Mouse (Mus musculus): ENCODE data around the gene Nmnat3. TPM values are rescaled to one million over a fixed set of nuclear protein-coding genes. Genes with fewer than 3 reads are reported as not detected.

Nmnat3 gene
- polyA plus RNA-seq, 1 experiment from 2014 or later: 1.3 TPM

DNA sequence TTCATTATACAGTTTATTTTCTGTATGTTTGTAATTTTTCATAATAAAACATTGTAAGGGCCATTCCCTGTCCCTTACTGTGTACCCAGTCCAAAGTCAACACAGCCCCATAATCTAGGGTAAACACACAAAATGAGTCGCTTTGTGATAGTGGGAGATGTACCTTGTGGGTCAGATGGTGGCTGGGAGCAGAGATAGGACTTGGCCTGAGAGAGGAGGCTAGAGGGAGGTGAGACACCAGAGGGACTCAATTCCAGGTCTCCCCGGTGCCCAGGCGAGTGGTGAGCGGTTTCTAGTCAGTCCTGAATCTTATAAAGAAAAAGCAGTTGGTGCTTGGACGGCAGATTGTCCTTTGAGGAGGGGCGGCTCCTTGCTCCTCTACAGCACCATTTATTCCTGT, 26.4 kb downstream of the Nmnat3 start:
- WGBS: 82% methylated on average over 6 of the region's 6 CpGs
- no peak overlapping the region for H3K4me3 ChIP-seq (replicated peaks)

DNA sequence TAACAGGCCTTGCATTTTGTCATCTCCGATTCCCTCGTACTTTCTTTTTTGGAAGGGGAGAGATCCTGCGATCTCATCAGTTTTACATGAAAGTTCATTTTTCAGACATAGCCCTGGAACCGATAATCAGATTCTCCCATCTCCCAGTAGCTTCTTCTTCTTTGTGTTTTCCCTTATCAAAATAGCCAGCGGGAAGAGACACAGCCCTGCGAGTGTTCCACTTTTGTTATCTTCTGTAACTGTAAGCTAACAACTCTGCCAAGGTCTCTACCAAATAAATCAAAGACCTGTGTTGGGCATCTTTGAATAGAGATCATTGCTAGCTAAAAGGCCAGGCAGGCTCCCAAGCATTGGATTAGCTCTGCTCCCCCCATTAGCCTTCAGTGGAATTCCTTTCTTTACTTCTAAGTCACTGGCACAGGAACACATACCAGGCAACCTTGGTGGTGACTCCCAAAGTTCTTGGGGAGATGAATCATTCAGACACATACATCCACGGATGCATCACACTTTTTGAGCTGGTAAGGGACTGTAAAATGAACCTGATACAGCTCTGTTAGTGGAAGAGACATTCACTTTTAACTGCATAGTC, 26.9 kb downstream of the Nmnat3 start:
- 89% methylated on average over 7 of the region's 7 CpGs for WGBS
- Histone ChIP-seq H3K4me3 (replicated peaks) (no peak overlapping the region), H3K9me3 (no peaks in the 10 kb centered on the region), H3K36me3 (no peaks in the 10 kb centered on the region), H3K9ac (replicated peaks) (no peak overlapping the region), H3K27ac (no peak overlapping the region), H3K27me3 (no peaks in the 10 kb centered on the region), H3K4me2 (replicated peaks) (no peak overlapping the region), H3K4me1 (replicated peaks) (peaks cover 10% of the 10 kb centered on the region)
- ATAC-seq: no peak

More for the DNA sequence above, 26.4 kb downstream of the Nmnat3 start:
- H3K9ac ChIP-seq (replicated peaks): no peak overlapping the region
- H3K36me3 ChIP-seq: no peaks in the 10 kb centered on the region
- H3K9me3 ChIP-seq: no peaks in the 10 kb centered on the region
- H3K27ac ChIP-seq: no peak overlapping the region
- H3K27me3 ChIP-seq: no peaks in the 10 kb centered on the region
- ATAC-seq: no peak
- H3K4me1 ChIP-seq (replicated peaks): peaks cover 6% of the 10 kb centered on the region; the same call in 1 of the 2 replicates
- no peak overlapping the region for H3K4me2 ChIP-seq (replicated peaks)

- Histone ChIP-seq H3K27ac (no peak overlapping the region), H3K27me3 (no peaks in the 10 kb centered on the region), H3K4me2 (replicated peaks) (no peak overlapping the region), H3K9ac (replicated peaks) (no peak overlapping the region), H3K9me3 (0 out of 2 replicates have a peak, but pooled peaks cover 8% of the 10 kb centered on the region), H3K36me3 (no peaks in the 10 kb centered on the region), H3K4me1 (replicated peaks) (peaks cover 10% of the 10 kb centered on the region), H3K4me3 (replicated peaks) (no peak overlapping the region)
- ATAC-seq: no peak
- 64% methylated on average over 4 of the region's 4 CpGs for WGBS
These were observed 30.7 kb downstream of the Nmnat3 start for GRCm38 (mm10) chr9:98317897-98318296.

DNA sequence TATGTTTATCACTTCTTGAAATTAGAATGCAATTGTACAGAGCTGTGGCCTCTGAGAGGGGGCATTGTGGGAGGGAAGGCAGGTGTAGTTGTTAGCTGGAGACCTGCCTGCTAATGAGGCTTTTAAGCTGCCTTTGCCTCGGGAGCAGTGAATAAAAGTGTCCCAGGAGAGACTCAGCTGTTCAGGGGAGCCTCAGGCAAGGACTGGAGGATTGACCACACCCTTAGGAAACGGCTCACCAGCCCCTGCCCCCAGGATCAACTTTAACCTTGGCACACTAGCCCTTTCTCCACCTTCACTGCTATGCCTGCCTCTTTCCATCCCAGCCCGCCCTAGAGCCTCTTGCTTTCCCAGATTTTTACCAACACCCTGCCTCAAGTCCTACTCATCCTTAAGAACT, 31.6 kb downstream of the Nmnat3 start:
- no peak for ATAC-seq
- Histone ChIP-seq H3K9ac (replicated peaks) (no peak overlapping the region), H3K4me2 (replicated peaks) (no peak overlapping the region), H3K9me3 (0 out of 2 replicates have a peak, but pooled peaks cover 8% of the 10 kb centered on the region), H3K27ac (no peak overlapping the region), H3K27me3 (no peaks in the 10 kb centered on the region), H3K4me3 (replicated peaks) (no peak overlapping the region), H3K4me1 (replicated peaks) (peaks cover 10% of the 10 kb centered on the region), H3K36me3 (no peaks in the 10 kb centered on the region)
- 34% methylated on average over 3 of the region's 3 CpGs for WGBS

GRCm38 (mm10) chr9:98320785-98321184, 33.5 kb downstream of the Nmnat3 start:
- H3K36me3 ChIP-seq: no peaks in the 10 kb centered on the region
- no peak overlapping the region for H3K4me3 ChIP-seq (replicated peaks)
- 0 out of 2 replicates have a peak, but pooled peaks cover 8% of the 10 kb centered on the region for H3K9me3 ChIP-seq
- WGBS: 93% methylated on average over 3 of the region's 3 CpGs
- no peaks in the 10 kb centered on the region for H3K27me3 ChIP-seq
- H3K27ac ChIP-seq: no peak overlapping the region
- H3K4me1 ChIP-seq (replicated peaks): peaks cover 10% of the 10 kb centered on the region
- no peak overlapping the region for H3K9ac ChIP-seq (replicated peaks)
- no peak for ATAC-seq
- no peak overlapping the region for H3K4me2 ChIP-seq (replicated peaks)

DNA sequence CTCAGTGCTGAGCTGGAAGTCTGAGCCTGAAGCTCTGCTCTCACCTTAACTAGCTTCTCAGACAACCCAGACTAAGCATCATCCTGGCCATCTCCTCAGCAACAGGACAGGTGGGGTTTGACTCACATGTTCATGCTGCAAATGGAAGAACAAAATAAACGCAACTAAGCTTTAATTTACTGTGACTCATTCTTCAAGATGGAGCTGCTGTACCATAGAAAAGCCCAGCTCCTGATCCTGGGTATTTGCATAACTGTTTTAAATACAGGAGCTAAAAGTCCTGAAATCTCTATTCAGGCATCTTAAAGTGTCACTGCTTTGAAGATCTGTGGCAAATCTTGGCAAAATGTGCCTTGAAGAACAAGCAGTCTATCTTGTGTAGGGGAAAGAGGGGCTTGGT, 38.9 kb downstream of the Nmnat3 start:
- Histone ChIP-seq H3K4me1 (replicated peaks) (peaks cover 17% of the 10 kb centered on the region), H3K9me3 (0 out of 2 replicates have a peak, but pooled peaks cover 8% of the 10 kb centered on the region), H3K9ac (replicated peaks) (no peak overlapping the region), H3K27me3 (0 out of 2 replicates have a peak, but pooled peaks cover 2% of the 10 kb centered on the region), H3K4me3 (replicated peaks) (no peak overlapping the region), H3K27ac (no peak overlapping the region), H3K36me3 (no peaks in the 10 kb centered on the region), H3K4me2 (replicated peaks) (no peak overlapping the region)
- WGBS: 62% methylated on average over 1 of the region's 1 CpGs
- ATAC-seq: no peak

DNA sequence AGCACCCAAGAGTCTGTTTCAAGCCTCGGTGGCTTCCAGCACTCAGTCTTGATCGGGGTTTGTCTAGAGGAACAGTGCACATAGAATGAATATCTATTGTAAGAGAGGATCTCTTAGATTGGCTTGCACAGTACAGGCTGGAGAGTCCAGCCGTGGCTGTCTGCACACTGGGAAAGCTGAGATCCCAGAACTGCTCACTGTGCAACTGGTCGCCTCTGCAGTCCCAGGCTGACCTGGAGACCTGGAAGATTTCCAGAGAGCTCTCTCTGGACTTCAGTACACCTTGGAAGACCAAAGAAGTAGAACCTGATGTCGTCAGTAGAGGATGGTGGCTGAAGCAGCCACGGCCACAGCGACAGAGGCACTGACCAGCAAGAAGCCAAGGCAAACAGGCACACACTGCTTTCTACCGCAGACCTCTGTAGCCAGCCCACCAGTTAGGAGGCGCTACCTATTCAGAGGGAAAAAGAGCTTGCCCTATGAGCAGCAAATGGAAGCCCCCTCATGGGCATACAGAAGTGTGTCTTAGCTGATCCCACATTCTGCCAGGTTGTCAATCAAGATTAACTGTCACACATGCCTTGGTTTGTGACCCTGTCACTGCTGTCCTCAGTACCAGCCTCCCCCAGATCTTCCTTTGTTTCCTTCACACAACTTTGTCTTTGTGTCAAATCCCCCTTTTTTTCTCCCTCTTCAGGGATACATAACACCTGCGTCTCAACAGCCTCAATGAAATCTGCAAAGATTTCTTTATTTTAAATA, 41.4 kb downstream of the Nmnat3 start:
- Histone ChIP-seq H3K4me1 (replicated peaks) (peaks cover 17% of the 10 kb centered on the region), H3K9ac (replicated peaks) (0 out of 2 replicates have a peak overlapping the region, but pooled peaks have one; percentile 21), H3K27me3 (0 out of 2 replicates have a peak, but pooled peaks cover 2% of the 10 kb centered on the region), H3K4me2 (replicated peaks) (no peak overlapping the region), H3K9me3 (no peaks in the 10 kb centered on the region), H3K27ac (0 out of 2 replicates have a peak overlapping the region, but pooled peaks have one; percentile 44), H3K4me3 (replicated peaks) (no peak overlapping the region), H3K36me3 (no peaks in the 10 kb centered on the region)
- peak; percentile 76 for ATAC-seq
- 61% methylated on average over 10 of the region's 10 CpGs for WGBS

DNA sequence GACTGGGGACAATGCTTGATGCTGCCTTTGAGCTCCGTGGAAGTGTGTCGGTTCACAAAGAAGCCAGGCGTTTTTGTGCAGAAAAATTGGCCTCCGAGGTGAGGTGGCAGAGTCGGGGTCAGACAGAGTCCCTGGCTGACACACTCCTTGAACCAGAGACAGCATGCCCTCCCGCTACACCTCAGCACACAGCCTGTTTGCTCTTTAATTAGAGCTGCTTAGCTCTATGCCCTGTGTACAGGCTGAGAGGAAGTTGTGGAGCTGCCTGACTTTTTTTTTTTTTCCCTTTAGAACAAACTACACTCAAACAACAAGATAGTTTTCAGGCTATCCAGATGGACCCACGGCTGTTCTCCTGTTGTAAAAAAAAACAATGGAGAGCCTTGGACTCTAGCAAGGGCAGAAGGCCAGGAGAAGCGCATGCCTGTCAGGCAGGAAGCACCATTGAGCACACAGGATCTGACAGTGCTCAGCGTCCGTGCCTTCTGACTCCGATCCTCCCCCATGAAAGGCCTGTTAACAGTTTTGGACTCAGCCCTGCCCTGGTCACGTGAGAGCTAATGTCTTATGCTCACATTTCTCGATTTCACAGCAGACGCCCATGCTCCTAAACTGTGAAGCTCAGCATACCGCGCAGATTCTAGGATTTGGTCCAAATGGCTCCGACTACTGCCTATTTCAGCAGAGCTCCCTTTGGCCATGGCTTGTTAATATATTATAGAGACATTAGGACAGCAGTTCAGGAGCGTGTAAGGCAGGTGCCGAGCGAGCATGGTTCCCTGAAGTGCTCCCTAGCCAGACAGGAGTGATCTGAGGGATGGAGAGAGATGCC, 42.3 kb downstream of the Nmnat3 start:
- no peaks in the 10 kb centered on the region for H3K9me3 ChIP-seq
- 0 out of 2 replicates have a peak overlapping the region, but pooled peaks have one; percentile 32 for H3K9ac ChIP-seq (replicated peaks)
- H3K27me3 ChIP-seq: 0 out of 2 replicates have a peak, but pooled peaks cover 2% of the 10 kb centered on the region
- no peak overlapping the region for H3K4me3 ChIP-seq (replicated peaks)
- H3K4me2 ChIP-seq (replicated peaks): no peak overlapping the region
- peak overlapping the region; percentile 44; the same call in 1 of the 2 replicates for H3K27ac ChIP-seq
- no peaks in the 10 kb centered on the region for H3K36me3 ChIP-seq
- WGBS: 42% methylated on average over 20 of the region's 20 CpGs
- H3K4me1 ChIP-seq (replicated peaks): peaks cover 17% of the 10 kb centered on the region
- ATAC-seq: peak; percentile 57

DNA sequence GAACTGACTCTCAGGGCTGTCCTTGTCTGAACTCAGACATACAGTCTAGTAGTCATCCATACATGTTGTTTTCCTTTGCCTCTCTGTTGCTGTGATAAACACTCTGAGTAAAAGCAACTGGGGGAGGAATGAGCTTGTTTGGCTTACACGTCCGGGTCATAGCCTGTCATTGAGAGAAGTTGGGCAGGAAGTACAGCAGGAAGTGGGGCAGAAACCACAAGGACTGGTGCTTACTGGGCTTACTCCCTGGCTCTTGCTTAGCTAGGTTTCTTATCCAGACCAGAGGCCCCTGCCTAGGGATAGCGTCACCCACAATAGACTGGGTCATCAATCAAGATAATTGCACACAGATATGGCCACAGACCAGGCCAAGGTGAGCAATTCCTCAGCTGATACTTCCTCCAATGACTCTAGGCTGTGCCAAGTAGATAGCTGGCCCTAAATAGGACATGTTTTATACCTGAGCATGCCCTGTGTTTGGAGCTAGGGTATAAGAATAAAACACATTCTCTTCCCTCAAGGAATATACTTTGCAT, 46.1 kb downstream of the Nmnat3 start:
- Histone ChIP-seq H3K4me3 (replicated peaks) (no peak overlapping the region), H3K9me3 (no peaks in the 10 kb centered on the region), H3K4me1 (replicated peaks) (peaks cover 17% of the 10 kb centered on the region), H3K27me3 (no peaks in the 10 kb centered on the region), H3K36me3 (no peaks in the 10 kb centered on the region), H3K4me2 (replicated peaks) (no peak overlapping the region), H3K9ac (replicated peaks) (no peak overlapping the region), H3K27ac (no peak overlapping the region)
- WGBS: 92% methylated on average over 3 of the region's 3 CpGs
- no peak for ATAC-seq

DNA sequence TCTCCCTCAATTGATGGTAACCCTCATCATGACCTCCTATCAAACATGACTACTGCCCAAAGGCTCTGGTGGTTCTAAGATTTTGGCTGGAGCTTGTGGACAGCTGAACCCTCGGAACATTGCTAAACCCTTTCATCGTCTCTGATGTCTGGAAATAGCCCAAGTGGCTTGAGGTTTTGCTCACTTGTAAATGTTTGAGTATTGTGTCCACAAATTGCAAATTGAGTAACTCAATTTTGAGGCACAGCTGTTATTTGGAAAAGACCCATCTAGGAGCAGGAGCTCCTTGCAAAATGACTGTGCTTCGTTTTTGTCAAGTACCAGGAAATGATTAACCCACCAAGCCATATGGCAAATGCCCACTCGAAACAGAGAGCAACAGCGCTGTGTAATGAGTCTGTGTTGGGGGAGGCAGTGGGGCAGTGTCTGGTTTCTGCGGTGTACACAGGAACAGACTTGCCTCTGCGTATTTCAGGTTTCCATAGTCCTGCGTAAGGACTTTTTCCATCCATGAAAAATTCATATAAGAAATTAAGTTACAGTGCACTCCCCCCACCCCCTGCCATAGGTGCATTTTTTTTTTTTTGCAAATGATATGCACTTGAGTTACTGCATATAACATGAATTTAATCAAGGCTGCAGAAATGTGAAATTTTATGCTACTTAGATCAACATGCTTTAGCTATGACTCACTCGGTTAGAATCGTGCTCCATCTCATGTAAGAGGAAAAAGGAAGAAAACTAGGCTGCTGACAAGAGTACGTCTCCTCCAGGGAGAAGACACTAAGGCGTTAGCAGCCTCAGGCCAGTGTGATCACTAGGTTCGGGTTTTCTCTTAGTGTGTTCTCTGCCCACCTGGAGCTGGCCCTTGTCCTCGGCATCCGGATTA, 50.9 kb downstream of the Nmnat3 start:
- Histone ChIP-seq H3K4me3 (replicated peaks) (no peak overlapping the region), H3K36me3 (no peaks in the 10 kb centered on the region), H3K9me3 (no peaks in the 10 kb centered on the region), H3K4me1 (replicated peaks) (0 out of 2 replicates have a peak, but pooled peaks cover 8% of the 10 kb centered on the region), H3K27me3 (no peaks in the 10 kb centered on the region), H3K4me2 (replicated peaks) (no peak overlapping the region), H3K27ac (no peak overlapping the region), H3K9ac (replicated peaks) (no peak overlapping the region)
- WGBS: 77% methylated on average over 15 of the region's 15 CpGs
- no peak for ATAC-seq

GRCm38 (mm10) chr9:98339971-98340370, 52.7 kb downstream of the Nmnat3 start:
- H3K27ac ChIP-seq: no peak overlapping the region
- no peak overlapping the region for H3K4me2 ChIP-seq (replicated peaks)

More at GRCm38 (mm10) chr9:98339971-98340370, 52.7 kb downstream of the Nmnat3 start:
- H3K36me3 ChIP-seq: no peaks in the 10 kb centered on the region
- 78% methylated on average over 4 of the region's 4 CpGs for WGBS
- no peak for ATAC-seq
- no peaks in the 10 kb centered on the region for H3K9me3 ChIP-seq
- H3K4me3 ChIP-seq (replicated peaks): no peak overlapping the region
- no peak overlapping the region for H3K9ac ChIP-seq (replicated peaks)
- H3K27me3 ChIP-seq: no peaks in the 10 kb centered on the region
- H3K4me1 ChIP-seq (replicated peaks): 0 out of 2 replicates have a peak, but pooled peaks cover 8% of the 10 kb centered on the region

Data from midbrain, embryonic 13.5 days (tissue).